Mouse (Mus musculus) CH12.LX (cell line): ENCODE results near the gene Bicc1. TPM values are rescaled to one million over a fixed set of nuclear protein-coding genes. Genes with fewer than 3 reads are reported as not detected.

ENCODE experiments used
- DNase-seq: peaks from one replicate; pipeline ENCODE4 v3.0.0-alpha.2; 2013; ENCODE audit errors: extremely low read depth
- H3K27ac ChIP-seq: 2 replicates; pipeline ENCODE4 v1.5.1; 2012; ENCODE audit warnings: low read depth, mild to moderate bottlenecking, control low read depth, moderate library complexity; ENCODE audit not compliant: insufficient read depth
- H3K27me3 ChIP-seq: replicated peaks from 2 replicates; pipeline ENCODE3; 2012; ENCODE audit warnings: inconsistent platforms
- H3K36me3 ChIP-seq, 2 experiments: replicated peaks in 1 of 2; 2 replicates each; pipeline versions ENCODE3 to v1.6.1; 2012; ENCODE audit warnings: inconsistent platforms in 1 of 2, low read length in 1 of 2, mild to moderate bottlenecking in 1 of 2, mixed read lengths in 1 of 2, moderate library complexity in 1 of 2; ENCODE audit not compliant: control insufficient read depth in 1 of 2, insufficient read depth in 1 of 2
- H3K4me1 ChIP-seq, 2 experiments: 2 replicates each; pipeline ENCODE4 v1.6.1; 2012; ENCODE audit warnings: inconsistent platforms in 1 of 2, moderate library complexity in 1 of 2; ENCODE audit not compliant: insufficient read depth in 2 of 2, control insufficient read depth in 1 of 2
- H3K4me2 ChIP-seq: 2 replicates; pipeline ENCODE4 v1.6.1; 2012; ENCODE audit warnings: low read depth, mild to moderate bottlenecking, control low read depth; ENCODE audit not compliant: poor library complexity, insufficient read depth, severe bottlenecking
- H3K4me3 ChIP-seq, 3 experiments: fragments of 150-350 bp in 1 of 3; sonication (generic) in 1 of 3; replicated peaks in 1 of 3; 2 replicates each; pipeline versions ENCODE3 to v1.5.1; 2011 to 2012; ENCODE audit warnings: low read depth in 2 of 3, low read length in 2 of 3, mild to moderate bottlenecking in 2 of 3, moderate library complexity in 2 of 3, control low read depth in 1 of 3, improper control_type of control experiment in 1 of 3, inconsistent platforms in 1 of 3, mixed read lengths in 1 of 3; ENCODE audit not compliant: poor library complexity in 1 of 3
- H3K79me2 ChIP-seq: replicated peaks from 2 replicates; pipeline ENCODE4 v1.6.1; 2012; ENCODE audit warnings: mild to moderate bottlenecking, moderate library complexity; ENCODE audit not compliant: control insufficient read depth, poor library complexity, insufficient read depth, severe bottlenecking; ENCODE audit errors: extremely low read depth
- H3K9ac ChIP-seq: 2 replicates; pipeline ENCODE4 v1.6.1; 2012; ENCODE audit warnings: low read depth, mild to moderate bottlenecking, control low read depth, moderate library complexity; ENCODE audit not compliant: insufficient read depth
- H3K9me3 ChIP-seq: replicated peaks from 2 replicates; pipeline ENCODE3; 2012; ENCODE audit warnings: low read length, inconsistent platforms, mixed read lengths
- JUN ChIP-seq: IDR thresholded peaks from 2 replicates; pipeline ENCODE4 v1.6.1; 2011; ENCODE audit warnings: low read depth, mild to moderate bottlenecking, low read length, improper control_type of control experiment, moderate library complexity; ENCODE audit not compliant: insufficient read depth
- JUND ChIP-seq: conservative IDR thresholded peaks from 2 replicates; pipeline ENCODE4 v1.6.1; 2011; ENCODE audit warnings: low read depth, low read length, improper control_type of control experiment
- KAT2A ChIP-seq: IDR thresholded peaks from 2 replicates; pipeline ENCODE4 v1.6.1; 2012; ENCODE audit warnings: low read length, improper control_type of control experiment, inconsistent platforms; ENCODE audit not compliant: insufficient replicate concordance
- MEF2A ChIP-seq: IDR thresholded peaks from 2 replicates; pipeline ENCODE4 v1.6.1; 2014; ENCODE audit warnings: low read depth, mild to moderate bottlenecking, inconsistent platforms, low read length, improper control_type of control experiment, borderline replicate concordance
- NELFE ChIP-seq: IDR thresholded peaks from 2 replicates; pipeline ENCODE4 v1.6.1; 2011; ENCODE audit warnings: low read depth, low read length, improper control_type of control experiment
- NRF1 ChIP-seq: IDR thresholded peaks from 2 replicates; pipeline ENCODE4 v1.6.1; 2014; ENCODE audit warnings: low read depth, mild to moderate bottlenecking, inconsistent platforms, low read length, improper control_type of control experiment, moderate library complexity
- POLR2AphosphoS2 ChIP-seq: IDR thresholded peaks from 2 replicates; pipeline ENCODE4 v1.6.1; 2011; ENCODE audit warnings: low read depth, low read length, improper control_type of control experiment
- RAD21 ChIP-seq: IDR thresholded peaks from 2 replicates; pipeline ENCODE4 v1.6.1; 2011; ENCODE audit warnings: low read depth, mild to moderate bottlenecking, low read length, improper control_type of control experiment, moderate library complexity
- SIN3A ChIP-seq: IDR thresholded peaks from 2 replicates; pipeline ENCODE4 v1.6.1; 2012; ENCODE audit warnings: low read length, improper control_type of control experiment, inconsistent platforms
- SMC3 ChIP-seq: IDR thresholded peaks from 2 replicates; pipeline ENCODE4 v1.6.1; 2011; ENCODE audit warnings: low read depth, low read length, improper control_type of control experiment
- UBTF ChIP-seq: IDR thresholded peaks from 2 replicates; pipeline ENCODE4 v1.6.1; 2012; ENCODE audit warnings: low read depth, mild to moderate bottlenecking, inconsistent platforms, low read length, improper control_type of control experiment, moderate library complexity
- USF2 ChIP-seq: conservative IDR thresholded peaks from 2 replicates; pipeline ENCODE4 v1.6.1; 2011; ENCODE audit warnings: low read depth, low read length, improper control_type of control experiment
- ZC3H11A ChIP-seq: IDR thresholded peaks from 2 replicates; pipeline ENCODE4 v1.6.1; 2012; ENCODE audit warnings: low read depth, mild to moderate bottlenecking, inconsistent platforms, low read length, improper control_type of control experiment
- ZKSCAN1 ChIP-seq: IDR thresholded peaks from 2 replicates; pipeline ENCODE4 v1.6.1; 2012; ENCODE audit warnings: low read depth, inconsistent platforms, low read length, improper control_type of control experiment, borderline replicate concordance
- dilution Hi-C: fragments of 300-500 bp; cut with MboI; formaldehyde crosslinking; loops from 2 replicates; pipeline ENCODE4 v1.14.3; 2020; ENCODE audit warnings: low sequenced_read_pairs; ENCODE audit not compliant: extremely low pct_unique_long_range_greater_than_20kb, extremely low pct_ligation_motif_present
- in situ Hi-C: fragments of 300-500 bp; cut with MboI; formaldehyde crosslinking; loops from 3 replicates; pipeline ENCODE4 v1.14.3; 2019; ENCODE audit warnings: low sequenced_read_pairs, low pct_ligation_motif_present, low pct_unique_long_range_greater_than_20kb, mixed read lengths
- polyA plus RNA-seq: library from polyadenylated mRNA; unstranded; fragments of >175 nt; gene quantifications from 2 replicates; pipeline ENCODE4 v1.2.1, GENCODE M21; 2012; ENCODE audit warnings: low read depth; ENCODE audit not compliant: insufficient read length
- total RNA-seq, 2 experiments: library from RNA; depleted of rRNA; stranded (reverse); fragments of 300-350 nt in 1 of 2; fragments of >200 nt in 1 of 2; gene quantifications; 2 replicates each; pipeline ENCODE4 v1.2.3; 2012 to 2014

The Bicc1 gene
- total and polyA plus RNA-seq, 3 experiments, result not detected

- Histone ChIP-seq H3K9me3 (no peaks in the 10 kb centered on the region), H3K27me3 (peaks cover 2% of the 10 kb centered on the region), H3K79me2 (no peaks in the 10 kb centered on the region), H3K4me3 (no peak overlapping the region), H3K27ac (no peak overlapping the region), H3K9ac (no peak overlapping the region), H3K4me1 (no peaks in the 10 kb centered on the region), H3K4me2 (no peak overlapping the region), H3K36me3 (no peaks in the 10 kb centered on the region)
- in situ Hi-C loops (no loop called here), dilution Hi-C loops (no loop called here)
- DNase-seq, result no peak
- no peak for TF ChIP-seq ZC3H11A
- no peak for TF ChIP-seq SIN3A
- no peak for TF ChIP-seq NRF1
- no peak for TF ChIP-seq POLR2AphosphoS2
- TF ChIP-seq RAD21, result no peak
- TF ChIP-seq NELFE, result no peak
- no peak for TF ChIP-seq USF2
- no peak for TF ChIP-seq MEF2A
- no peak for TF ChIP-seq KAT2A
- TF ChIP-seq, all 38 proteins: peak for 0
These were observed 72.7 kb downstream of the Bicc1 start for GRCm38 (mm10) chr10:71086571-71087358.

DNA sequence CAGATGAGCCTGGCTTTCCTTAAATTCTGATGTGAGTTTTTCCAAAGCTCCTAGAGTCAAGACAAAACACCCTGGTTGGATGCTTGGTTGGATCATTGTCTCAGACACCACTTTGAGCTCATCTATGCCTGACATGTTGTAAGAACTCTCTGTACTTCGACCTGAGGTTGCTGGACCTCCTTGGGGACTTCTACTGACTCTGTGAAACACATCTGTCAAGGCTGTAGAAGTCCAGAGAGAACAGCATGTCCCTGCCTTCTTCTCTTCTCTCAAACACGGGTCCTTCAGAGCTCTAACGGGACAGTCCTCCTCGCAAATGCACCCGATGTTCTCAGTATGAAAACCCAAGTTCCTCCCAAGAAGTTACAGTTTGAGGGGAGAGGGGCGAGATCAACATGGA lies 76.5 kb downstream of the Bicc1 start:
- H3K4me3 ChIP-seq, result no peak overlapping the region
- H3K36me3 ChIP-seq, result no peaks in the 10 kb centered on the region
- dilution Hi-C loops (no loop called here), in situ Hi-C loops (no loop called here)
- no peaks in the 10 kb centered on the region for H3K9me3 ChIP-seq
- H3K4me1 ChIP-seq, result no peaks in the 10 kb centered on the region
- H3K27ac ChIP-seq, result no peak overlapping the region
- H3K9ac ChIP-seq, result no peak overlapping the region
- H3K4me2 ChIP-seq, result no peak overlapping the region
- no peaks in the 10 kb centered on the region for H3K79me2 ChIP-seq
- TF ChIP-seq ZKSCAN1 (no peak), UBTF (no peak), SMC3 (no peak), JUN (no peak), JUND (no peak)
- TF ChIP-seq, all 38 proteins: peak for 0
- DNase-seq, result no peak
- H3K27me3 ChIP-seq, result peaks cover 2% of the 10 kb centered on the region
